Mouse (Mus musculus): ENCODE measurements around the gene Olfr331. TPM values are rescaled to one million over a fixed set of nuclear protein-coding genes. Genes with fewer than 3 reads are reported as not detected.
"Not testable (repeated sequence)": the region's sequence is repeated elsewhere in the genome, so short reads cannot be mapped to it uniquely, and the experiment has no call there.

Gene Olfr331
- polyA plus RNA-seq (2015; fragmentation: Nextera tagmentation; extraction: Ambion mirVana) = not detected in 2 replicates

- H3K9me3 ChIP-seq (replicated peaks); H3K27ac ChIP-seq (replicated peaks); H3K27me3 ChIP-seq; H3K4me2 ChIP-seq (replicated peaks); ATAC-seq (ENCODE audit: insufficient number of reproducible peaks, low FRiP score, low TSS enrichment, low read depth); H3K36me3 ChIP-seq; H3K4me1 ChIP-seq; H3K4me3 ChIP-seq (replicated peaks); H3K9ac ChIP-seq: not testable (repeated sequence)
Measured at GRCm38 (mm10) chr11:58502472-58502871, at the start of gene Olfr331. TSS of gene Olfr331 (minus strand) at chr11:58502572.

GRCm38 (mm10) chr11:58546322-58546721, 44.0 kb upstream of the Olfr331 start, which contains the start of gene Olfr329-ps:
TSS of gene Olfr329-ps (minus strand) at chr11:58546422.
- Histone ChIP-seq H3K27ac (replicated peaks) (no peak within 1 kb of the TSS), H3K36me3 (no peaks in the 10 kb centered on the region), H3K9ac (no peak within 1 kb of the TSS), H3K9me3 (replicated peaks) (no peaks in the 10 kb centered on the region), H3K27me3 (no peaks in the 10 kb centered on the region), H3K4me2 (replicated peaks) (no peak within 1 kb of the TSS), H3K4me3 (replicated peaks) (no peak within 1 kb of the TSS), H3K4me1 (no peaks in the 10 kb centered on the region)
- no peak for ATAC-seq (ENCODE audit: insufficient number of reproducible peaks, low FRiP score, low TSS enrichment, low read depth)
- WGBS = 78% methylated on average over 5 of the region's 5 CpGs

- not testable (repeated sequence) for ATAC-seq (ENCODE audit: insufficient number of reproducible peaks, low FRiP score, low TSS enrichment, low read depth); H3K9me3 ChIP-seq (replicated peaks); H3K4me1 ChIP-seq; H3K27ac ChIP-seq (replicated peaks); H3K36me3 ChIP-seq; H3K4me2 ChIP-seq (replicated peaks); H3K9ac ChIP-seq; H3K27me3 ChIP-seq; H3K4me3 ChIP-seq (replicated peaks)
Measured at GRCm38 (mm10) chr11:58534736-58535135, 32.4 kb upstream of the Olfr331 start, which contains the start of gene Olfr330. TSS of gene Olfr330 (minus strand) at chr11:58534836.

- H3K9me3 ChIP-seq (replicated peaks); H3K36me3 ChIP-seq; H3K4me3 ChIP-seq (replicated peaks); H3K9ac ChIP-seq; H3K27me3 ChIP-seq; H3K27ac ChIP-seq (replicated peaks); H3K4me2 ChIP-seq (replicated peaks); H3K4me1 ChIP-seq; ATAC-seq (ENCODE audit: insufficient number of reproducible peaks, low FRiP score, low TSS enrichment, low read depth): not testable (repeated sequence)
- WGBS = 92% methylated on average over 7 of the region's 9 CpGs
Measured at GRCm38 (mm10) chr11:58519756-58520155, 17.4 kb upstream of the Olfr331 start.

DNA sequence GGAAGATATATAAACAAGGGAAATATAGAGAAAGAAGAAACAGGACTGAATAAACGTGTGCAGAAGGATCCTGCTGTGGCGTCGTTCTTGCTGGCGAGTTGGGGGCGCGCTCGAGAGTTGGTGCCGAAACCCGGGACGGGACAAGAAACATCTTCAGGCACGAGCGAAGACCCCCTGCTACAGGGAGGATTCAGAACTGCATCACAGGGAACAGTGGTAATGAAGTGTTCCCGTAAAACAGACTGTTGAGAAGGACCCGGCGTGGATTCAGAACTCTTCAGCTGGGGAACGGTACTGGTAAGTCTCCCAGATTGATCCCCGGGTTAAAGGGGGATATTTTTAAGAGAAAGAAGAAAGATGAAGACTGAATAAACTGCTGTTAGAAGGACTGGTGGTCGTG, 16.5 kb upstream of the Olfr331 start:
- not testable (repeated sequence) for H3K36me3 ChIP-seq; H3K4me1 ChIP-seq; H3K9me3 ChIP-seq (replicated peaks); H3K4me3 ChIP-seq (replicated peaks); H3K4me2 ChIP-seq (replicated peaks); H3K27ac ChIP-seq (replicated peaks); H3K27me3 ChIP-seq; H3K9ac ChIP-seq; ATAC-seq (ENCODE audit: insufficient number of reproducible peaks, low FRiP score, low TSS enrichment, low read depth)
- WGBS = 92% methylated on average over 18 of the region's 18 CpGs

GRCm38 (mm10) chr11:58509058-58509457, 6.7 kb upstream of the Olfr331 start:
- not testable (repeated sequence) for H3K4me1 ChIP-seq; H3K4me3 ChIP-seq (replicated peaks); H3K27me3 ChIP-seq; H3K9me3 ChIP-seq (replicated peaks); H3K9ac ChIP-seq; H3K36me3 ChIP-seq; ATAC-seq (ENCODE audit: insufficient number of reproducible peaks, low FRiP score, low TSS enrichment, low read depth); H3K4me2 ChIP-seq (replicated peaks); H3K27ac ChIP-seq (replicated peaks)
- 84% methylated on average over 19 of the region's 19 CpGs for WGBS

DNA sequence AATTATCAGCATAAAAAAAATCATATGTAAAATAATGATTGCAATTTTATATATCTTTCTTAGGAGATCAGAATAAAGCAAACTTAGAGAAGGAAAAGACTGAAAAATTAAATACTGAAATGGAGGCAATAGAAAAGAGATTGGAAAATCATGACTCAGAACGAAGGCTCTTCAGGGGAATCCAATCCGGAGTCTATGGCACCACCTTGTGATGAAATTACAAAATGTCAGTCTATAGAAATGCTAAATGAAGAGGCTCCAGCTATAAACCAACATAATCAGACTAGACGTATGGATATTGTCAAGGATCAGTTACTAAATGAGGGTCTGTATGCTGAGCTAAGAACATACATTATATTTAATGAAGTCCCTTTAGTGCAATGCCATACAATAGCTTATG, 3.1 kb downstream of the Olfr331 start:
- Histone ChIP-seq H3K4me2 (replicated peaks) (no peak overlapping the region), H3K9me3 (replicated peaks) (no peaks in the 10 kb centered on the region), H3K27me3 (no peaks in the 10 kb centered on the region), H3K4me3 (replicated peaks) (no peak overlapping the region), H3K36me3 (no peaks in the 10 kb centered on the region), H3K27ac (replicated peaks) (no peak overlapping the region), H3K9ac (no peak overlapping the region), H3K4me1 (no peaks in the 10 kb centered on the region)
- ATAC-seq (ENCODE audit: insufficient number of reproducible peaks, low FRiP score, low TSS enrichment, low read depth) = no peak
- 32% methylated on average over 3 of the region's 3 CpGs for WGBS

GRCm38 (mm10) chr11:58498761-58499160, 3.6 kb downstream of the Olfr331 start:
- no peak overlapping the region for H3K4me2 ChIP-seq (replicated peaks)
- H3K9me3 ChIP-seq (replicated peaks) = no peaks in the 10 kb centered on the region
- no peak overlapping the region for H3K27ac ChIP-seq (replicated peaks)
- no peak for ATAC-seq (ENCODE audit: insufficient number of reproducible peaks, low FRiP score, low TSS enrichment, low read depth)
- H3K36me3 ChIP-seq = no peaks in the 10 kb centered on the region
- H3K4me1 ChIP-seq = no peaks in the 10 kb centered on the region
- H3K27me3 ChIP-seq = no peaks in the 10 kb centered on the region
- H3K4me3 ChIP-seq (replicated peaks) = no peak overlapping the region
- H3K9ac ChIP-seq = no peak overlapping the region
- WGBS = 76% methylated on average over 9 of the region's 9 CpGs

GRCm38 (mm10) chr11:58492455-58492854, 9.9 kb downstream of the Olfr331 start, which contains the start of gene Olfr332:
TSS of gene Olfr332 (minus strand) at chr11:58492555.
- Histone ChIP-seq H3K4me1 (no peaks in the 10 kb centered on the region), H3K9me3 (replicated peaks) (no peaks in the 10 kb centered on the region), H3K27me3 (no peaks in the 10 kb centered on the region), H3K9ac (no peak within 1 kb of the TSS), H3K4me3 (replicated peaks) (no peak within 1 kb of the TSS), H3K4me2 (replicated peaks) (no peak within 1 kb of the TSS), H3K36me3 (no peaks in the 10 kb centered on the region), H3K27ac (replicated peaks) (no peak within 1 kb of the TSS)
- ATAC-seq (ENCODE audit: insufficient number of reproducible peaks, low FRiP score, low TSS enrichment, low read depth) = no peak
- 80% methylated on average over 2 of the region's 2 CpGs for WGBS

DNA sequence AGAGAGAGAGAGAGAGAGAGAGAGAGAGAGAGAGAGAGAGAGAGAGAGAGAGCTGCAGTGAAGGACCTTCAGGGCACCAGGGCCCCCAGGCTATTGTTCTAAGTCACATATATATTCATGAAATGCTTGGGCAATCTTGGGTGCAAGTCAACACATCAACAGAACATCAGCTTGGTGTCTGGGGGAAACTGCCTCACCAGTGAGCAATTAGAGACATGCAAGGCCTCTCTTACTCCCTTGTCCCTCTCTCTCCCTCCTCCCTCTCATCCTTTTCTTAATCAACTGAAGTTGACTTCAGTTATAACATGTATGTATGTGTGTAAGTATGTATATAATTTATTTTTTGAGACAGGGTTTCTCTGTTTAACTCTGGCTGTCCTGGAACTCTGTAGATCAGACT, 40.2 kb downstream of the Olfr331 start, which contains the start of gene Olfr30:
TSS of gene Olfr30 (minus strand) at position 101 of the 400 bp plus-strand sequence.
- Histone ChIP-seq H3K27ac (replicated peaks) (no peak within 1 kb of the TSS), H3K36me3 (no peaks in the 10 kb centered on the region), H3K27me3 (no peaks in the 10 kb centered on the region), H3K9ac (no peak within 1 kb of the TSS), H3K4me3 (replicated peaks) (no peak within 1 kb of the TSS), H3K4me1 (no peaks in the 10 kb centered on the region), H3K4me2 (replicated peaks) (no peak within 1 kb of the TSS), H3K9me3 (replicated peaks) (no peaks in the 10 kb centered on the region)
- no peak for ATAC-seq (ENCODE audit: insufficient number of reproducible peaks, low FRiP score, low TSS enrichment, low read depth)

GRCm38 (mm10) chr11:58453592-58453991, 48.8 kb downstream of the Olfr331 start:
- Histone ChIP-seq H3K9ac (no peak overlapping the region), H3K4me3 (replicated peaks) (no peak overlapping the region), H3K27ac (replicated peaks) (no peak overlapping the region), H3K36me3 (no peaks in the 10 kb centered on the region), H3K4me2 (replicated peaks) (no peak overlapping the region), H3K27me3 (no peaks in the 10 kb centered on the region), H3K4me1 (no peaks in the 10 kb centered on the region), H3K9me3 (replicated peaks) (0 out of 2 replicates have a peak, but pooled peaks cover 2% of the 10 kb centered on the region)
- 13% methylated on average over 4 of the region's 4 CpGs for WGBS
- ATAC-seq (ENCODE audit: insufficient number of reproducible peaks, low FRiP score, low TSS enrichment, low read depth) = no peak

- Histone ChIP-seq H3K4me3 (replicated peaks) (no peak within 1 kb of the TSS), H3K36me3 (no peaks in the 10 kb centered on the region), H3K27ac (replicated peaks) (no peak within 1 kb of the TSS), H3K9ac (no peak within 1 kb of the TSS), H3K27me3 (no peaks in the 10 kb centered on the region), H3K4me1 (no peaks in the 10 kb centered on the region), H3K4me2 (replicated peaks) (no peak within 1 kb of the TSS), H3K9me3 (replicated peaks) (0 out of 2 replicates have a peak, but pooled peaks cover 2% of the 10 kb centered on the region)
- no peak for ATAC-seq (ENCODE audit: insufficient number of reproducible peaks, low FRiP score, low TSS enrichment, low read depth)
- WGBS = 95% methylated on average over 9 of the region's 9 CpGs
Measured at GRCm38 (mm10) chr11:58452759-58453158, 49.6 kb downstream of the Olfr331 start, which contains the start of gene Lypd9. TSS of gene Lypd9 (minus strand) at chr11:58452923.

All from embryonic facial prominence, embryonic 15.5 days (tissue).